Mouse (Mus musculus) lung, postnatal 0 days (tissue): Measurements from ENCODE around the gene Hepacam2. TPM values are rescaled to one million over a fixed set of nuclear protein-coding genes. Genes with fewer than 3 reads are reported as not detected.

Source experiments
- ATAC-seq: fragments of 200-750 bp; cut with Nextera tagmentation; 2 replicates; pipeline ENCODE4 v1.8.0; 2017; ENCODE audit warnings: moderate library complexity
- DNase-seq: peaks from one replicate; pipeline ENCODE4 v3.0.0-alpha.2; 2016; ENCODE audit warnings: low spot score
- H3K27ac ChIP-seq: fragments of 300-500 bp; sonication (generic); 2 replicates; pipeline ENCODE4 v1.5.1; 2014; ENCODE audit warnings: antibody characterized with exemption, mild to moderate bottlenecking, low read length, mixed read lengths
- H3K27me3 ChIP-seq: fragments of 300-500 bp; sonication (generic); replicated peaks from 2 replicates; pipeline ENCODE4 v1.6.1; 2014; ENCODE audit warnings: low read length, mixed read lengths; ENCODE audit not compliant: insufficient read depth
- H3K36me3 ChIP-seq: fragments of 300-500 bp; sonication (generic); 2 replicates; pipeline ENCODE4 v1.6.1; 2014; ENCODE audit warnings: low read length, mixed read lengths; ENCODE audit not compliant: insufficient read depth
- H3K4me1 ChIP-seq: fragments of 300-500 bp; sonication (generic); 2 replicates; pipeline ENCODE4 v1.6.1; 2014; ENCODE audit warnings: antibody characterized with exemption, low read depth, low read length, mixed read lengths; ENCODE audit not compliant: insufficient read depth
- H3K4me2 ChIP-seq: fragments of 300-500 bp; sonication (generic); replicated peaks from 2 replicates; pipeline ENCODE4 v1.6.1; 2014; ENCODE audit warnings: low read depth, mild to moderate bottlenecking, low read length, moderate library complexity, mixed read lengths
- H3K4me3 ChIP-seq: fragments of 300-500 bp; sonication (generic); 2 replicates; pipeline ENCODE4 v1.5.1; 2014; ENCODE audit warnings: low read depth, low read length
- H3K9ac ChIP-seq: fragments of 300-500 bp; sonication (generic); replicated peaks from 2 replicates; pipeline ENCODE4 v1.6.1; 2014; ENCODE audit warnings: low read depth, mild to moderate bottlenecking
- H3K9me3 ChIP-seq: fragments of 300-500 bp; sonication (generic); 2 replicates; pipeline ENCODE4 v1.6.1; 2016; ENCODE audit warnings: low read length, mixed read lengths
- CTCF ChIP-seq: IDR thresholded peaks from 2 replicates; pipeline ENCODE4 v1.5.1; 2016; ENCODE audit warnings: antibody characterized with exemption, mild to moderate bottlenecking
- EP300 ChIP-seq: IDR thresholded peaks from 2 replicates; pipeline ENCODE4 v1.6.1; 2016; ENCODE audit warnings: antibody characterized with exemption, mild to moderate bottlenecking, control low read depth
- WGBS: fragments of 180-500 bp; shearing (Covaris S2); extraction: QIAGEN DNeasy Blood & Tissue Kit; methylation state at CpG from one replicate; pipeline ENCODE4 v1.1.7; 2014; 5-methylcytosine and 5-hydroxymethylcytosine counted together
- polyA plus RNA-seq: library from polyadenylated mRNA; unstranded; fragments of >200 nt; fragmentation: Nextera tagmentation; extraction: Ambion mirVana; gene quantifications from 2 replicates; pipeline ENCODE4 v1.2.1, GENCODE M21; 2015

Gene Hepacam2
- polyA plus RNA-seq, 1 experiment from 2014 or later, result 0.20 TPM

DNA sequence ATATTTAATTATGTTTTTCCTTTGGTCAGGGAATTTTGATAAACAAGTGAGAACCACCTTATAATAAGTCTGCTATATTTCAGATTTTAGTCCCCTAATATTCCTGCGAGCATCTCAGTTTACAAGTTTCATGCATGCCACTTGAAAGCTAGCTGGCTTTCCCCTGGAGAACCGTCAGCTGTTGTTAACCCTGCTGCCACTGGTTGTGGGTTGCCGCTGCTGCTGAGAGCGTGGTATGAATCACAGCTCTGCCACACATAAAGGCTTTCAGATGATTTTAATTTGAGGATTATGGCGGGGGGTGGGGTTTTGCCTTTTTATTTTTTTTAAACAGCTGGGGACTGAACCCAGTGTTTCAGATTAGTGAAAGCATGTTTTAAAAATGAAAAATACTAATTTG, 7.2 kb upstream of the Hepacam2 start:
- Histone ChIP-seq H3K9me3 (no peaks in the 10 kb centered on the region), H3K27ac (no peak overlapping the region), H3K4me1 (no peaks in the 10 kb centered on the region), H3K9ac (no peak overlapping the region), H3K4me3 (no peak overlapping the region), H3K27me3 (no peaks in the 10 kb centered on the region), H3K4me2 (no peak overlapping the region), H3K36me3 (no peaks in the 10 kb centered on the region)
- DNase-seq (no peak), ATAC-seq (no peak)
- WGBS, result 84% methylated on average over 5 of the region's 5 CpGs
- TF ChIP-seq CTCF (no peak), EP300 (no peak)

DNA sequence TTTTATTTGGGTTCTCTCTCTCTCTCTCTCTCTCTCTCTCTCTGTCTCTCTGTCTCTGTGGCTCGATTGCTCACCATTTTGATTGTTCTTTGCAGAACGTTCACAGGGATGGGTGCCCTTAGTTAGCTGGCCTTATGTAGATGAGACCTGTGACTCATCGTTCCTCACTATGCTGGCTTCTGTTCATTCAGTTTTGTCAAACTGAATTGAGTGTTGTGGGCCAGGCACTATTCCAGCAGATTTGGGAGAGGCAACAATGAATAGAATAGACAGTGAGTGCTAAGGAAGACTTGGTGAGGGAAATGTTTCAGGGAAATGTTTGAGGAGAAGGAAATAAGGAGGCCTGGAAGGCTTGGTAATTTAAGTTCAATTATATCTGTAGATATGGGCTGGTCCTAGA, 2.2 kb upstream of the Hepacam2 start:
- no peak for ATAC-seq
- DNase-seq, result no peak
- 76% methylated on average over 3 of the region's 3 CpGs for WGBS
- no peaks in the 10 kb centered on the region for H3K9me3 ChIP-seq
- H3K36me3 ChIP-seq, result no peaks in the 10 kb centered on the region
- no peak overlapping the region for H3K4me3 ChIP-seq
- no peak for TF ChIP-seq EP300
- no peak for TF ChIP-seq CTCF
- H3K9ac ChIP-seq, result no peak overlapping the region
- no peaks in the 10 kb centered on the region for H3K27me3 ChIP-seq
- H3K4me2 ChIP-seq, result no peak overlapping the region
- H3K27ac ChIP-seq, result no peak overlapping the region
- H3K4me1 ChIP-seq, result peaks cover 6% of the 10 kb centered on the region; the same call in 1 of the 2 replicates

GRCm38 (mm10) chr6:3496210-3496609, 1.9 kb downstream of the Hepacam2 start:
- H3K9me3 ChIP-seq, result no peaks in the 10 kb centered on the region
- H3K9ac ChIP-seq, result no peak overlapping the region
- H3K27ac ChIP-seq, result no peak overlapping the region
- WGBS, result 0% methylated on average over 2 of the region's 2 CpGs
- H3K4me1 ChIP-seq, result peaks cover 6% of the 10 kb centered on the region; the same call in 1 of the 2 replicates
- TF ChIP-seq EP300, result no peak
- TF ChIP-seq CTCF, result peak; percentile 75
- ATAC-seq (no peak), DNase-seq (peak; percentile 72)
- H3K36me3 ChIP-seq, result no peaks in the 10 kb centered on the region
- H3K4me2 ChIP-seq, result no peak overlapping the region
- H3K27me3 ChIP-seq, result no peaks in the 10 kb centered on the region
- H3K4me3 ChIP-seq, result no peak overlapping the region

GRCm38 (mm10) chr6:3494285-3494684, 3.8 kb downstream of the Hepacam2 start:
- WGBS, result 53% methylated on average over 5 of the region's 5 CpGs
- DNase-seq (no peak), ATAC-seq (no peak)
- no peaks in the 10 kb centered on the region for H3K36me3 ChIP-seq
- H3K4me3 ChIP-seq, result no peak overlapping the region
- H3K27me3 ChIP-seq, result no peaks in the 10 kb centered on the region
- H3K4me2 ChIP-seq, result no peak overlapping the region
- TF ChIP-seq CTCF (no peak), EP300 (no peak)
- peaks cover 6% of the 10 kb centered on the region; the same call in 1 of the 2 replicates for H3K4me1 ChIP-seq
- H3K27ac ChIP-seq, result no peak overlapping the region
- H3K9me3 ChIP-seq, result no peaks in the 10 kb centered on the region
- H3K9ac ChIP-seq, result no peak overlapping the region

- DNase-seq (no peak), ATAC-seq (no peak)
- Histone ChIP-seq H3K4me1 (no peaks in the 10 kb centered on the region), H3K36me3 (no peaks in the 10 kb centered on the region), H3K4me3 (no peak overlapping the region), H3K27ac (no peak overlapping the region), H3K9me3 (no peaks in the 10 kb centered on the region), H3K27me3 (no peaks in the 10 kb centered on the region), H3K4me2 (no peak overlapping the region), H3K9ac (no peak overlapping the region)
- WGBS, result 61% methylated on average over 1 of the region's 1 CpGs
- TF ChIP-seq CTCF, result no peak
- TF ChIP-seq EP300, result no peak
Measured at GRCm38 (mm10) chr6:3487355-3487754, 10.7 kb downstream of the Hepacam2 start.

DNA sequence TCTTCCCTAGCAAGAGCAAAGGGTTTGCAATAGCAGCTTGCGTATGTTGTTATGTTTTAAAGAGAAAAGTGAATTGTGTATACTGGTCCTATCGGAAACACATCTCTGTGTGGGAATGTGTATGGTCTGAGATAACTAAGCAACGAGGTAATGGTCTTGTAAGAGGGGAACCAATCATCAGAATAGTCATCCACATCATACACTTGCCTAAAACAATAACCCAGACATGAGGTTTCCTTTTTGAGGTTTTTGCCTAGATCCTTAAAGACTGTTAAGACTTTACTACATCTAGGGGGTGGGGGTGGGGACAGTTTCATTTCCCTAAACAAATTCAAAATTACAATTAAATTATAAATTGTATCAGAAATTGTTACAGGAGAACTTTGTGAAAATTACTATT, 13.0 kb downstream of the Hepacam2 start:
- ATAC-seq (no peak), DNase-seq (no peak)
- TF ChIP-seq EP300 (no peak), CTCF (no peak)
- Histone ChIP-seq H3K9me3 (no peaks in the 10 kb centered on the region), H3K27ac (no peak overlapping the region), H3K4me1 (no peaks in the 10 kb centered on the region), H3K9ac (no peak overlapping the region), H3K27me3 (no peaks in the 10 kb centered on the region), H3K4me3 (no peak overlapping the region), H3K36me3 (no peaks in the 10 kb centered on the region), H3K4me2 (no peak overlapping the region)
- WGBS, result 70% methylated on average over 3 of the region's 3 CpGs

GRCm38 (mm10) chr6:3481705-3482104, 16.4 kb downstream of the Hepacam2 start:
- Histone ChIP-seq H3K4me2 (no peak overlapping the region), H3K9me3 (no peaks in the 10 kb centered on the region), H3K4me3 (no peak overlapping the region), H3K27ac (no peak overlapping the region), H3K4me1 (no peaks in the 10 kb centered on the region), H3K36me3 (no peaks in the 10 kb centered on the region), H3K27me3 (no peaks in the 10 kb centered on the region), H3K9ac (no peak overlapping the region)
- ATAC-seq (no peak), DNase-seq (peak; percentile 13)
- TF ChIP-seq EP300, result no peak
- 50% methylated on average over 3 of the region's 3 CpGs for WGBS
